Mouse (Mus musculus) G1E (cell line): ENCODE measurements around the gene Mei4. TPM values are rescaled to one million over a fixed set of nuclear protein-coding genes. Genes with fewer than 3 reads are reported as not detected.

Experiments used
- ATAC-seq: 2 replicates; pipeline ENCODE4 v1.8.0; 2016; ENCODE audit warnings: mild to moderate bottlenecking; ENCODE audit not compliant: insufficient number of reproducible peaks, poor library complexity, low FRiP score, severe bottlenecking; ENCODE audit errors: extremely low read depth
- DNase-seq: peaks from one replicate; pipeline ENCODE4 v3.0.0; 2012; ENCODE audit warnings: low spot score
- H3K27me3 ChIP-seq: 2 replicates; pipeline ENCODE4 v1.6.1; 2012; ENCODE audit warnings: mild to moderate bottlenecking, low read length, inconsistent platforms; ENCODE audit not compliant: insufficient read depth
- H3K36me3 ChIP-seq: replicated peaks from 2 replicates; pipeline ENCODE3; 2012; ENCODE audit warnings: mild to moderate bottlenecking, inconsistent platforms
- H3K4me1 ChIP-seq: 2 replicates; pipeline ENCODE4 v1.6.1; 2012; ENCODE audit warnings: low read depth, low read length, inconsistent platforms, mixed read lengths; ENCODE audit not compliant: insufficient read depth
- H3K4me3 ChIP-seq: 2 replicates; pipeline ENCODE4 v1.5.1; 2012; ENCODE audit warnings: low read depth, mild to moderate bottlenecking, inconsistent platforms, low read length, moderate library complexity, mixed read lengths
- H3K9me3 ChIP-seq: replicated peaks from 2 replicates; pipeline ENCODE4 v1.6.1; 2012; ENCODE audit warnings: inconsistent platforms
- CTCF ChIP-seq: IDR thresholded peaks from 2 replicates; pipeline ENCODE4 v1.5.1; 2012; ENCODE audit warnings: low read depth, low read length, inconsistent platforms, mixed read lengths
- GATA1 ChIP-seq: IDR thresholded peaks from 2 replicates; pipeline ENCODE4 v1.6.1; 2012; ENCODE audit warnings: borderline replicate concordance, low read length, inconsistent platforms, mixed read lengths
- GATA2 ChIP-seq: IDR thresholded peaks from 2 replicates; pipeline ENCODE4 v1.6.1; 2012; ENCODE audit warnings: low read depth, low read length, inconsistent platforms, borderline replicate concordance
- POLR2AphosphoS5 ChIP-seq: IDR thresholded peaks from 2 replicates; pipeline ENCODE4 v1.6.1; 2012; ENCODE audit warnings: low read depth, low read length, inconsistent platforms; ENCODE audit not compliant: insufficient replicate concordance
- TAL1 ChIP-seq: conservative IDR thresholded peaks from 2 replicates; pipeline ENCODE4 v1.6.1; 2012; ENCODE audit warnings: low read depth, low read length, inconsistent platforms, mixed read lengths
- polyA plus RNA-seq: library from polyadenylated mRNA; stranded (reverse); fragments of >175 nt; gene quantifications from 2 replicates; pipeline ENCODE4 v1.2.3, GENCODE M21; 2012
- total RNA-seq, 2 experiments: library from RNA; stranded (forward) in 1 of 2; stranded (reverse) in 1 of 2; fragments of 200-1000 nt in 1 of 2; fragments of >200 nt in 1 of 2; fragmentation: Nextera tagmentation in 1 of 2; gene quantifications; 2 replicates each; pipeline ENCODE4 v1.2.3; 2014 to 2017

Mei4 gene
- total and polyA plus RNA-seq, 3 experiments: 0.51 to 4.6 (median 1.8) TPM

- Histone ChIP-seq H3K36me3 (no peaks in the 10 kb centered on the region), H3K4me1 (no peaks in the 10 kb centered on the region), H3K27me3 (no peaks in the 10 kb centered on the region), H3K4me3 (no peak overlapping the region), H3K9me3 (no peaks in the 10 kb centered on the region)
- DNase-seq: no peak
- no peak for ATAC-seq
- TF ChIP-seq GATA2: no peak
- TF ChIP-seq CTCF: no peak
- TF ChIP-seq GATA1: no peak
- no peak for TF ChIP-seq POLR2AphosphoS5
- TF ChIP-seq TAL1: no peak
Measured at GRCm38 (mm10) chr9:81966765-81967164, 103.3 kb downstream of the Mei4 start.

- Histone ChIP-seq H3K4me3 (no peak overlapping the region), H3K27me3 (no peaks in the 10 kb centered on the region), H3K9me3 (no peaks in the 10 kb centered on the region), H3K36me3 (no peaks in the 10 kb centered on the region), H3K4me1 (no peaks in the 10 kb centered on the region)
- DNase-seq (no peak), ATAC-seq (no peak)
- TF ChIP-seq TAL1 (no peak), GATA2 (no peak), GATA1 (no peak), POLR2AphosphoS5 (no peak), CTCF (no peak)
Measured at GRCm38 (mm10) chr9:81968935-81969334, 105.5 kb downstream of the Mei4 start.

DNA sequence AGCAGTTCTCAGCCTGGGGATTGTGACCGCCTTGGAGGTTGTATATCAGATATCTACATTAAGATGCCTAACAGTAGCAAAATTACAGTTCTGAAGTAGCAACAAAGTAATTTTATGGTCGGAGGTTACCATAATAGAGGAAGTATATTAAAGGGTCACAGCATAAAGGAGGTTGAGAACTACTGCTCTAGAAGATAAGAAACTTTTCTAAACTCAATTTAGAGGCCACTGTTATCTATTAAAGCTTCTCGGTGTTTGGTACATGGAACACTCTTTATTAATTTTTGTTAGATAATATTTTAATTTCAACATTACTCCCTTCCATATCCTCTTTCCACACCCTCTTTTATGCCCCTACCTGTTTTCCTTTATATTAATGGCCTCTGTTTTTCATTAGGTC, 119.0 kb downstream of the Mei4 start:
- ATAC-seq: peak; percentile 64
- no peaks in the 10 kb centered on the region for H3K9me3 ChIP-seq
- DNase-seq: no peak
- no peaks in the 10 kb centered on the region for H3K36me3 ChIP-seq
- no peaks in the 10 kb centered on the region for H3K27me3 ChIP-seq
- no peak for TF ChIP-seq GATA2
- TF ChIP-seq POLR2AphosphoS5: no peak
- no peak for TF ChIP-seq GATA1
- TF ChIP-seq TAL1: no peak
- TF ChIP-seq CTCF: no peak
- H3K4me1 ChIP-seq: peaks cover 5% of the 10 kb centered on the region
- H3K4me3 ChIP-seq: no peak overlapping the region

GRCm38 (mm10) chr9:82012991-82013390, 149.5 kb downstream of the Mei4 start:
- Histone ChIP-seq H3K36me3 (no peaks in the 10 kb centered on the region), H3K9me3 (no peaks in the 10 kb centered on the region), H3K4me3 (no peak overlapping the region), H3K4me1 (no peaks in the 10 kb centered on the region), H3K27me3 (no peaks in the 10 kb centered on the region)
- ATAC-seq (no peak), DNase-seq (no peak)
- TF ChIP-seq GATA1 (no peak), CTCF (no peak), POLR2AphosphoS5 (no peak), GATA2 (no peak), TAL1 (no peak)

GRCm38 (mm10) chr9:82042515-82043056, 179.1 kb downstream of the Mei4 start:
- Histone ChIP-seq H3K27me3 (no peaks in the 10 kb centered on the region), H3K9me3 (no peaks in the 10 kb centered on the region), H3K36me3 (no peaks in the 10 kb centered on the region), H3K4me1 (no peaks in the 10 kb centered on the region), H3K4me3 (no peak overlapping the region)
- no peak for ATAC-seq
- TF ChIP-seq GATA1 (no peak), TAL1 (no peak), POLR2AphosphoS5 (no peak), CTCF (no peak), GATA2 (no peak)
- DNase-seq: no peak

- TF ChIP-seq TAL1: no peak
- no peak for TF ChIP-seq POLR2AphosphoS5
- no peak for TF ChIP-seq GATA2
- no peak for TF ChIP-seq GATA1
- no peak for TF ChIP-seq CTCF
- Histone ChIP-seq H3K9me3 (no peaks in the 10 kb centered on the region), H3K27me3 (no peaks in the 10 kb centered on the region), H3K4me3 (no peak overlapping the region), H3K4me1 (no peaks in the 10 kb centered on the region), H3K36me3 (no peaks in the 10 kb centered on the region)
- ATAC-seq (no peak), DNase-seq (no peak)
Measured at GRCm38 (mm10) chr9:82044517-82044916, 181.0 kb downstream of the Mei4 start.

DNA sequence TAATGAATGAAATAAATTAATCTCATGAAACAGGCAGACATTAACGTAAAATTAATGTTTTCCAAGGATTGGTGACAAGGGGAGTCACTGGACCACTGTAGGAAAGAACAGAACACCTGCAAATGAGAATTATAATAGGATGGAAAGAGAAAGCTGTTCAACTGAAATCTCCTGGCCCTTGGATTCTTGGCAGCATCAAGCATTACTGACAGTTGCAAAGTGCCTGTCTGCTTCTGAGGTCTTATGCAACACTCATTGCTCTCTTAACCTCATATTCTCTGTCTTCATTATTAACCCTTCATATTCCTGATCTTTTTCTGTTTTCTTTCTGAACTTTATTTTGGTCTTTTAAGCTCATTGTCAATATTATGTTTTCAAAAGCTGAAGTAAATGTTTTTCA, 210.4 kb downstream of the Mei4 start:
- H3K9me3 ChIP-seq: no peaks in the 10 kb centered on the region
- H3K4me3 ChIP-seq: no peak overlapping the region
- no peaks in the 10 kb centered on the region for H3K27me3 ChIP-seq
- DNase-seq (no peak), ATAC-seq (no peak)
- no peaks in the 10 kb centered on the region for H3K4me1 ChIP-seq
- TF ChIP-seq POLR2AphosphoS5 (no peak), GATA1 (no peak), GATA2 (no peak), CTCF (no peak), TAL1 (no peak)
- H3K36me3 ChIP-seq: no peaks in the 10 kb centered on the region
